Mouse (Mus musculus) liver, adult 2 months (tissue): ENCODE results near the gene Pars2.

Experiments used
- CTCF ChIP-seq: fragments of 200-500 bp; IDR thresholded peaks from 2 replicates; pipeline ENCODE4 v1.5.1; 2011; ENCODE audit warnings: low read depth, low read length, control low read depth
- POLR2A ChIP-seq: fragments of 200-500 bp; IDR thresholded peaks from 2 replicates; pipeline ENCODE4 v1.6.1; 2011; ENCODE audit warnings: low read length, control low read depth; ENCODE audit not compliant: insufficient read depth; ENCODE audit errors: extremely low read depth

GRCm38 (mm10) chr4:106703956-106704355 lies 53.1 kb downstream of the Pars2 start:
- no peak for TF ChIP-seq CTCF
- no peak for TF ChIP-seq POLR2A
